In genomic region chr4:34322841-34323240, GRCm38 (mm10) we compare ENCODE assay signal across 20 mouse cellular contexts.
DNase-seq lines count a peak whose midpoint lies in the region; ATAC-seq and TF ChIP-seq lines count a peak whose summit lies in the region.
"Had no signal": no experiment of that assay in that cellular context is flagged by ENCODE, and none has a peak within 500 bp of the region (broad histone marks: within the 10 kb centered on the region; RNA-seq: fewer than 3 reads in every experiment).

No protein-coding gene starts in this region.

- H3K36me3 ChIP-seq in hindbrain, postnatal 0 days (ENCODE audit: insufficient read depth, low read length), result no peaks in the 10 kb centered on the region
- H3K36me3 ChIP-seq in hindbrain, embryonic 12.5 days, result no peaks in the 10 kb centered on the region
- H3K36me3 ChIP-seq: embryonic facial prominence, embryonic 10.5 days; heart, embryonic 10.5 days; hindbrain, embryonic 13.5 days had no signal

- TF ChIP-seq CTCF in hindbrain, postnatal 0 days (IDR thresholded peaks at IDR 0.05; ENCODE audit: low read depth), result no peak

- no peaks in the 10 kb centered on the region for H3K27me3 ChIP-seq in hindbrain, postnatal 0 days (ENCODE audit: insufficient read depth, low read length)
- H3K27me3 ChIP-seq in hindbrain, embryonic 12.5 days, result no peaks in the 10 kb centered on the region
- H3K27me3 ChIP-seq: forebrain, embryonic 13.5 days; hindbrain, embryonic 13.5 days had no signal

- H3K4me2 ChIP-seq in hindbrain, postnatal 0 days (ENCODE audit: low read depth, low read length), result no peak overlapping the region
- no peak overlapping the region for H3K4me2 ChIP-seq in hindbrain, embryonic 12.5 days (replicated peaks)
- H3K4me2 ChIP-seq: forebrain, embryonic 13.5 days; hindbrain, embryonic 13.5 days had no signal

- peak; percentile 27 for DNase-seq in hindbrain, postnatal 0 days (ENCODE audit: low spot score)
- DNase-seq in brain, adult 2 months (ENCODE audit: low read depth, low spot score), result peak; percentile 54
- peak; percentile 3 for DNase-seq in cerebellum, adult 8-10 months
- peak; percentile 35 to 51 for DNase-seq in cerebellum, postnatal 25 days
- no peak for DNase-seq in testis, postnatal 10 days (ENCODE audit: low spot score)
- no peak for DNase-seq in kidney, postnatal 4 days
- DNase-seq: adrenal gland, adult 2 months; adrenal gland, postnatal 25 days; forebrain, postnatal 0 days; gastrocnemius, adult 2 months; heart, adult 18-20 months; heart, postnatal 10 days; heart, postnatal 4 days; kidney, adult 9 months had no signal

- 60% methylated on average over 3 of the region's 3 CpGs for WGBS in hindbrain, postnatal 0 days
- 68% methylated on average over 3 of the region's 3 CpGs for WGBS in hindbrain, embryonic 12.5 days

- no peaks in the 10 kb centered on the region for H3K9me3 ChIP-seq in hindbrain, postnatal 0 days (ENCODE audit: low read length)
- H3K9me3 ChIP-seq in hindbrain, embryonic 12.5 days (replicated peaks), result no peaks in the 10 kb centered on the region
- H3K9me3 ChIP-seq: embryonic facial prominence, embryonic 10.5 days; forebrain, embryonic 13.5 days; heart, embryonic 10.5 days; hindbrain, embryonic 13.5 days had no signal

- no peak overlapping the region for H3K27ac ChIP-seq in hindbrain, postnatal 0 days
- no peak overlapping the region for H3K27ac ChIP-seq in hindbrain, embryonic 12.5 days
- H3K27ac ChIP-seq: embryonic facial prominence, embryonic 10.5 days; forebrain, embryonic 13.5 days; gastrocnemius, adult 2 months; heart, embryonic 10.5 days; hindbrain, embryonic 13.5 days had no signal

- ATAC-seq in hindbrain, postnatal 0 days, result no peak
- no peak for ATAC-seq in hindbrain, embryonic 12.5 days (ENCODE audit: low FRiP score)
- ATAC-seq: forebrain, embryonic 13.5 days; forebrain, postnatal 0 days; intestine, postnatal 0 days had no signal

- no peak overlapping the region for H3K9ac ChIP-seq in hindbrain, postnatal 0 days (replicated peaks; ENCODE audit: low read length)
- H3K9ac ChIP-seq in hindbrain, embryonic 12.5 days, result no peak overlapping the region
- H3K9ac ChIP-seq: forebrain, embryonic 13.5 days; forebrain, postnatal 0 days; hindbrain, embryonic 13.5 days had no signal

- H3K4me1 ChIP-seq in hindbrain, postnatal 0 days (ENCODE audit: insufficient read depth, low read length), result no peaks in the 10 kb centered on the region
- no peaks in the 10 kb centered on the region for H3K4me1 ChIP-seq in hindbrain, embryonic 12.5 days
- H3K4me1 ChIP-seq: heart, embryonic 10.5 days; hindbrain, embryonic 13.5 days had no signal

- H3K4me3 ChIP-seq in hindbrain, postnatal 0 days (ENCODE audit: low read length), result no peak overlapping the region
- H3K4me3 ChIP-seq in hindbrain, embryonic 12.5 days, result no peak overlapping the region
- H3K4me3 ChIP-seq: embryonic facial prominence, embryonic 10.5 days; forebrain, embryonic 13.5 days; gastrocnemius, adult 2 months; heart, embryonic 10.5 days; hindbrain, embryonic 13.5 days had no signal

Comparison
In these comparisons a context has a peak if more than half of its experiments do, and no peak if none do; other contexts are left out.
1. DNase-seq: peak in hindbrain, postnatal 0 days (single experiment), brain, adult 2 months (single experiment), cerebellum, adult 8-10 months (single experiment) and cerebellum, postnatal 25 days (2 of 2); none in testis, postnatal 10 days (single experiment) and kidney, postnatal 4 days (0 of 2).